Comparison of ENCODE assay signal across 24 mouse cellular contexts in the genomic region with DNA sequence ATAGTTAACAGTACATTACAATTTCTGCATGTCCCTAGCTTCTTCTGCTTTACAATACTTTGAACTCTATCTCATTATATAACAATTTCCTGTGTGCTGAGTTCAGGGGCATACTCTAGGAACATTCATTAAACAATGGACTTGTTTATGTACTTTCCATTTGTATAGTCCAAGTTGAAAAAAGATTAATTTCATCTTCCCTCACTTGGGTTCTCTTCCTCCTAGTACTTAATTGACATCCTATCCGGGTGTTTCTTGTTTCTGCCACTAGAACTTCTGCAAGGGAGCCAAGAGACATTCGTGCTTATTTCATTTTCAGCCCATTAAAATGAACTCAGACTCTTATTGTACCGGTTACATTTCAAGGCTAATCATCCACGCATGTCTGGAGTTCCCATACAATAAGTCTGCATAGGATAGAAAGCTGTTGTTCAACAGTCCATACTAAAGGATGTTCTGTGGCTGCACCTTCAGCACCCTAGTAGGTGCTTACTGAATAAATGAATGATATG. TPM values are rescaled to one million over a fixed set of nuclear protein-coding genes. Genes with fewer than 3 reads are reported as not detected.
"Had no signal": no experiment of that assay in that cellular context is flagged by ENCODE, and none has a peak within 500 bp of the region (broad histone marks: within the 10 kb centered on the region; RNA-seq: fewer than 3 reads in every experiment).

No protein-coding gene starts in this region.

- H3K4me2 ChIP-seq: limb, embryonic 15.5 days; liver, embryonic 13.5 days; liver, embryonic 15.5 days; lung, embryonic 15.5 days; midbrain, embryonic 12.5 days; neural tube, embryonic 13.5 days; neural tube, embryonic 15.5 days had no signal

- H3K27me3 ChIP-seq: limb, embryonic 15.5 days; liver, embryonic 13.5 days; liver, embryonic 15.5 days; lung, embryonic 15.5 days; midbrain, embryonic 12.5 days; neural tube, embryonic 13.5 days; neural tube, embryonic 15.5 days had no signal

- H3K9ac ChIP-seq: limb, embryonic 15.5 days; liver, embryonic 13.5 days; liver, embryonic 15.5 days; lung, embryonic 15.5 days; midbrain, embryonic 12.5 days; neural tube, embryonic 13.5 days; neural tube, embryonic 15.5 days had no signal

- H3K4me3 ChIP-seq: limb, embryonic 15.5 days; liver, embryonic 13.5 days; liver, embryonic 15.5 days; lung, embryonic 15.5 days; midbrain, embryonic 10.5 days; midbrain, embryonic 12.5 days; myocyte; neural tube, embryonic 13.5 days; neural tube, embryonic 15.5 days had no signal

- H3K9me3 ChIP-seq: limb, embryonic 15.5 days; liver, embryonic 13.5 days; liver, embryonic 15.5 days; lung, embryonic 15.5 days; midbrain, embryonic 10.5 days; midbrain, embryonic 12.5 days; neural tube, embryonic 13.5 days; neural tube, embryonic 15.5 days had no signal

- DNase-seq: liver, embryonic 13.5 days; midbrain, embryonic 14.5 days; retina, postnatal 1 day; right cerebral cortex, adult 18-20 months; right cerebral cortex, postnatal 25 days; right cerebral cortex, postnatal 4 days; spleen, adult 18-20 months; thymus, adult 18-20 months; thymus, postnatal 14 days had no signal

- H3K27ac ChIP-seq: limb, embryonic 15.5 days; liver, embryonic 13.5 days; liver, embryonic 15.5 days; lung, embryonic 15.5 days; midbrain, embryonic 10.5 days; midbrain, embryonic 12.5 days; neural tube, embryonic 13.5 days; neural tube, embryonic 15.5 days had no signal

- H3K36me3 ChIP-seq: liver, embryonic 15.5 days had no signal

- H3K4me1 ChIP-seq: limb, embryonic 15.5 days; liver, embryonic 13.5 days; liver, embryonic 15.5 days; lung, embryonic 15.5 days; midbrain, embryonic 10.5 days; midbrain, embryonic 12.5 days; neural tube, embryonic 13.5 days had no signal

RNA-seq across cellular contexts. Expression of gene Vmn1r89, which starts 56.0 kb away (rescaled TPM):
- polyA plus RNA-seq: limb, embryonic 15.5 days; liver, adult 2 months; liver, embryonic 13.5 days; liver, embryonic 15.5 days; lung, embryonic 15.5 days; midbrain, embryonic 10.5 days; midbrain, embryonic 12.5 days; midbrain, embryonic 14.5 days; midbrain, embryonic 16.5 days; myocyte; neural tube, embryonic 11.5 days; neural tube, embryonic 13.5 days; neural tube, embryonic 15.5 days; small intestine, adult 2 months; stomach, embryonic 14.5 days; stomach, embryonic 16.5 days; thymus, postnatal 0 days had no signal
